Mouse (Mus musculus): ENCODE results near the gene Tmod1. TPM values are rescaled to one million over a fixed set of nuclear protein-coding genes. Genes with fewer than 3 reads are reported as not detected.

Gene Tmod1
- polyA plus RNA-seq, 1 experiment from 2014 or later: 11.4 TPM

- Histone ChIP-seq H3K27ac (ENCODE audit: low read length) (peak overlapping the region; percentile 88), H3K9ac (ENCODE audit: low read length) (no peak overlapping the region; the same call in 1 of the 2 replicates), H3K4me1 (replicated peaks; ENCODE audit: control insufficient read depth, insufficient read depth, low read length) (0 out of 2 replicates have a peak, but pooled peaks cover 8% of the 10 kb centered on the region), H3K4me3 (ENCODE audit: low read length) (no peak overlapping the region), H3K27me3 (ENCODE audit: control insufficient read depth, insufficient read depth, low read depth, low read length) (no peaks in the 10 kb centered on the region), H3K9me3 (ENCODE audit: control insufficient read depth, low read length) (no peaks in the 10 kb centered on the region), H3K36me3 (ENCODE audit: control insufficient read depth, insufficient read depth, low read length) (no peaks in the 10 kb centered on the region), H3K4me2 (ENCODE audit: low read depth, low read length) (0 out of 2 replicates have a peak overlapping the region, but pooled peaks have one; percentile 5)
- 63% methylated on average over 3 of the region's 3 CpGs for WGBS
- ATAC-seq (ENCODE audit: low read depth): peak; percentile 68
Observed at GRCm38 (mm10) chr4:46064961-46065360, 26.2 kb downstream of the Tmod1 start.

GRCm38 (mm10) chr4:46065695-46066340 is 27.1 kb downstream of the Tmod1 start:
- H3K36me3 ChIP-seq (ENCODE audit: control insufficient read depth, insufficient read depth, low read length): no peaks in the 10 kb centered on the region
- H3K9me3 ChIP-seq (ENCODE audit: control insufficient read depth, low read length): no peaks in the 10 kb centered on the region
- H3K4me3 ChIP-seq (ENCODE audit: low read length): no peak overlapping the region
- no peak overlapping the region for H3K4me2 ChIP-seq (ENCODE audit: low read depth, low read length)
- 0 out of 2 replicates have a peak, but pooled peaks cover 8% of the 10 kb centered on the region for H3K4me1 ChIP-seq (replicated peaks; ENCODE audit: control insufficient read depth, insufficient read depth, low read length)
- no peak overlapping the region for H3K9ac ChIP-seq (ENCODE audit: low read length)
- peak; percentile 78 for ATAC-seq (ENCODE audit: low read depth)
- no peaks in the 10 kb centered on the region for H3K27me3 ChIP-seq (ENCODE audit: control insufficient read depth, insufficient read depth, low read depth, low read length)
- H3K27ac ChIP-seq (ENCODE audit: low read length): peak overlapping the region; percentile 88
- 26% methylated on average over 8 of the region's 8 CpGs for WGBS

- Histone ChIP-seq H3K4me1 (replicated peaks; ENCODE audit: control insufficient read depth, insufficient read depth, low read length) (0 out of 2 replicates have a peak, but pooled peaks cover 8% of the 10 kb centered on the region), H3K36me3 (ENCODE audit: control insufficient read depth, insufficient read depth, low read length) (no peaks in the 10 kb centered on the region), H3K4me3 (ENCODE audit: low read length) (no peak overlapping the region), H3K27me3 (ENCODE audit: control insufficient read depth, insufficient read depth, low read depth, low read length) (no peaks in the 10 kb centered on the region), H3K9me3 (ENCODE audit: control insufficient read depth, low read length) (no peaks in the 10 kb centered on the region), H3K27ac (ENCODE audit: low read length) (no peak overlapping the region), H3K9ac (ENCODE audit: low read length) (no peak overlapping the region), H3K4me2 (ENCODE audit: low read depth, low read length) (no peak overlapping the region)
- ATAC-seq (ENCODE audit: low read depth): no peak
- WGBS: 50% methylated on average over 3 of the region's 3 CpGs
Observed at GRCm38 (mm10) chr4:46068060-46068459, 29.3 kb downstream of the Tmod1 start.

GRCm38 (mm10) chr4:46068573-46068972 is 29.8 kb downstream of the Tmod1 start:
- Histone ChIP-seq H3K9ac (ENCODE audit: low read length) (no peak overlapping the region), H3K36me3 (ENCODE audit: control insufficient read depth, insufficient read depth, low read length) (no peaks in the 10 kb centered on the region), H3K9me3 (ENCODE audit: control insufficient read depth, low read length) (no peaks in the 10 kb centered on the region), H3K4me2 (ENCODE audit: low read depth, low read length) (no peak overlapping the region), H3K27me3 (ENCODE audit: control insufficient read depth, insufficient read depth, low read depth, low read length) (no peaks in the 10 kb centered on the region), H3K4me1 (replicated peaks; ENCODE audit: control insufficient read depth, insufficient read depth, low read length) (0 out of 2 replicates have a peak, but pooled peaks cover 8% of the 10 kb centered on the region), H3K27ac (ENCODE audit: low read length) (no peak overlapping the region), H3K4me3 (ENCODE audit: low read length) (no peak overlapping the region)
- 41% methylated on average over 1 of the region's 1 CpGs for WGBS
- no peak for ATAC-seq (ENCODE audit: low read depth)

- H3K9me3 ChIP-seq (ENCODE audit: control insufficient read depth, low read length): no peaks in the 10 kb centered on the region
- H3K4me1 ChIP-seq (replicated peaks; ENCODE audit: control insufficient read depth, insufficient read depth, low read length): peaks cover 7% of the 10 kb centered on the region; the same call in 1 of the 2 replicates
- ATAC-seq (ENCODE audit: low read depth): no peak
- no peak overlapping the region for H3K27ac ChIP-seq (ENCODE audit: low read length)
- no peak overlapping the region for H3K4me3 ChIP-seq (ENCODE audit: low read length)
- no peaks in the 10 kb centered on the region for H3K36me3 ChIP-seq (ENCODE audit: control insufficient read depth, insufficient read depth, low read length)
- H3K4me2 ChIP-seq (ENCODE audit: low read depth, low read length): no peak overlapping the region
- WGBS: 69% methylated on average over 6 of the region's 6 CpGs
- H3K27me3 ChIP-seq (ENCODE audit: control insufficient read depth, insufficient read depth, low read depth, low read length): no peaks in the 10 kb centered on the region
- no peak overlapping the region for H3K9ac ChIP-seq (ENCODE audit: low read length)
Observed at GRCm38 (mm10) chr4:46069851-46070482, 31.2 kb downstream of the Tmod1 start.

GRCm38 (mm10) chr4:46072631-46073030 is 33.9 kb downstream of the Tmod1 start:
- Histone ChIP-seq H3K4me3 (ENCODE audit: low read length) (no peak overlapping the region), H3K4me2 (ENCODE audit: low read depth, low read length) (no peak overlapping the region), H3K27me3 (ENCODE audit: control insufficient read depth, insufficient read depth, low read depth, low read length) (no peaks in the 10 kb centered on the region), H3K4me1 (replicated peaks; ENCODE audit: control insufficient read depth, insufficient read depth, low read length) (peaks cover 2% of the 10 kb centered on the region; the same call in 1 of the 2 replicates), H3K27ac (ENCODE audit: low read length) (no peak overlapping the region), H3K9ac (ENCODE audit: low read length) (no peak overlapping the region), H3K9me3 (ENCODE audit: control insufficient read depth, low read length) (no peaks in the 10 kb centered on the region), H3K36me3 (ENCODE audit: control insufficient read depth, insufficient read depth, low read length) (no peaks in the 10 kb centered on the region)
- 84% methylated on average over 6 of the region's 6 CpGs for WGBS
- no peak for ATAC-seq (ENCODE audit: low read depth)

- H3K27ac ChIP-seq (ENCODE audit: low read length): no peak overlapping the region
- no peaks in the 10 kb centered on the region for H3K36me3 ChIP-seq (ENCODE audit: control insufficient read depth, insufficient read depth, low read length)
- H3K27me3 ChIP-seq (ENCODE audit: control insufficient read depth, insufficient read depth, low read depth, low read length): no peaks in the 10 kb centered on the region
- H3K4me3 ChIP-seq (ENCODE audit: low read length): no peak overlapping the region
- H3K9ac ChIP-seq (ENCODE audit: low read length): no peak overlapping the region
- peak; percentile 73 for ATAC-seq (ENCODE audit: low read depth)
- H3K4me2 ChIP-seq (ENCODE audit: low read depth, low read length): no peak overlapping the region
- H3K9me3 ChIP-seq (ENCODE audit: control insufficient read depth, low read length): no peaks in the 10 kb centered on the region
- 16% methylated on average over 4 of the region's 4 CpGs for WGBS
- H3K4me1 ChIP-seq (replicated peaks; ENCODE audit: control insufficient read depth, insufficient read depth, low read length): peaks cover 2% of the 10 kb centered on the region; the same call in 1 of the 2 replicates
Observed at GRCm38 (mm10) chr4:46073736-46074135, 35.0 kb downstream of the Tmod1 start.

GRCm38 (mm10) chr4:46075664-46076063 is 36.9 kb downstream of the Tmod1 start:
- H3K4me3 ChIP-seq (ENCODE audit: low read length): no peak overlapping the region
- H3K9ac ChIP-seq (ENCODE audit: low read length): no peak overlapping the region
- ATAC-seq (ENCODE audit: low read depth): no peak
- 81% methylated on average over 3 of the region's 3 CpGs for WGBS
- no peak overlapping the region for H3K27ac ChIP-seq (ENCODE audit: low read length)
- no peaks in the 10 kb centered on the region for H3K9me3 ChIP-seq (ENCODE audit: control insufficient read depth, low read length)
- no peaks in the 10 kb centered on the region for H3K36me3 ChIP-seq (ENCODE audit: control insufficient read depth, insufficient read depth, low read length)
- H3K27me3 ChIP-seq (ENCODE audit: control insufficient read depth, insufficient read depth, low read depth, low read length): no peaks in the 10 kb centered on the region
- H3K4me2 ChIP-seq (ENCODE audit: low read depth, low read length): no peak overlapping the region
- H3K4me1 ChIP-seq (replicated peaks; ENCODE audit: control insufficient read depth, insufficient read depth, low read length): peaks cover 2% of the 10 kb centered on the region; the same call in 1 of the 2 replicates

- peak; percentile 54; the same call in 1 of the 2 replicates for ATAC-seq (ENCODE audit: low read depth)
- no peaks in the 10 kb centered on the region for H3K36me3 ChIP-seq (ENCODE audit: control insufficient read depth, insufficient read depth, low read length)
- H3K4me2 ChIP-seq (ENCODE audit: low read depth, low read length): no peak overlapping the region
- H3K4me3 ChIP-seq (ENCODE audit: low read length): no peak overlapping the region
- no peak overlapping the region for H3K27ac ChIP-seq (ENCODE audit: low read length)
- 42% methylated on average over 2 of the region's 2 CpGs for whole genome bisulfite sequencing
- peaks cover 2% of the 10 kb centered on the region; the same call in 1 of the 2 replicates for H3K4me1 ChIP-seq (replicated peaks; ENCODE audit: control insufficient read depth, insufficient read depth, low read length)
- H3K27me3 ChIP-seq (ENCODE audit: control insufficient read depth, insufficient read depth, low read depth, low read length): no peaks in the 10 kb centered on the region
- no peaks in the 10 kb centered on the region for H3K9me3 ChIP-seq (ENCODE audit: control insufficient read depth, low read length)
- H3K9ac ChIP-seq (ENCODE audit: low read length): no peak overlapping the region
Observed at GRCm38 (mm10) chr4:46076892-46077291, 38.2 kb downstream of the Tmod1 start.

All from lung, embryonic 16.5 days (tissue).